Mouse (Mus musculus) lung, adult 18-20 months (tissue): ENCODE results near the gene Flnb.

Source experiments
- DNase-seq, 2 experiments: peaks; one replicate each; pipeline ENCODE4 v3.0.0; 2022; ENCODE audit warnings: mixed read lengths in 2 of 2

Gene Flnb

GRCm38 (mm10) chr14:7997255-7997696, 179.5 kb downstream of the Flnb start:
- DNase-seq = peak; percentile 88 to 90

GRCm38 (mm10) chr14:7999030-7999429, 181.3 kb downstream of the Flnb start:
- DNase-seq = no peak

- no peak for DNase-seq
These were observed 181.7 kb downstream of the Flnb start for GRCm38 (mm10) chr14:7999435-7999834.

- DNase-seq = no peak
These were observed 182.5 kb downstream of the Flnb start for GRCm38 (mm10) chr14:8000247-8000646.
